Mouse (Mus musculus) testis, adult 2 months (tissue): ENCODE data around the gene Kif6. TPM values are rescaled to one million over a fixed set of nuclear protein-coding genes. Genes with fewer than 3 reads are reported as not detected.

Experiments used
- H3K27ac ChIP-seq: fragments of 200-500 bp; 2 replicates; pipeline ENCODE4 v1.5.1; 2012; ENCODE audit warnings: low read depth, low read length; ENCODE audit not compliant: control insufficient read depth, insufficient read depth
- H3K27me3 ChIP-seq: fragments of 200-500 bp; 2 replicates; pipeline ENCODE4 v1.6.1; 2012; ENCODE audit warnings: mild to moderate bottlenecking, low read length, moderate library complexity; ENCODE audit not compliant: control insufficient read depth, insufficient read depth
- H3K36me3 ChIP-seq: fragments of 200-500 bp; 2 replicates; pipeline ENCODE4 v1.6.1; 2012; ENCODE audit warnings: mild to moderate bottlenecking, low read length; ENCODE audit not compliant: control insufficient read depth, insufficient read depth
- H3K4me1 ChIP-seq: fragments of 200-500 bp; 2 replicates; pipeline ENCODE4 v1.6.1; 2012; ENCODE audit warnings: low read length; ENCODE audit not compliant: control insufficient read depth, insufficient read depth
- H3K4me3 ChIP-seq: fragments of 200-500 bp; 2 replicates; pipeline ENCODE4 v1.5.1; 2012; ENCODE audit warnings: low read depth, mild to moderate bottlenecking, low read length, moderate library complexity, mixed read lengths; ENCODE audit not compliant: control insufficient read depth
- CTCF ChIP-seq: fragments of 200-500 bp; IDR thresholded peaks from 2 replicates; pipeline ENCODE4 v1.5.1; 2012; ENCODE audit warnings: low read depth, mild to moderate bottlenecking, inconsistent platforms, low read length, moderate library complexity; ENCODE audit not compliant: control insufficient read depth, insufficient read depth, insufficient replicate concordance
- POLR2A ChIP-seq: fragments of 200-500 bp; IDR thresholded peaks from 2 replicates; pipeline ENCODE4 v1.6.1; 2012; ENCODE audit warnings: low read depth, mild to moderate bottlenecking, inconsistent platforms, low read length, moderate library complexity; ENCODE audit not compliant: control insufficient read depth
- polyA plus RNA-seq: library from polyadenylated mRNA; depleted of rRNA; stranded (reverse); fragments of >200 nt; gene quantifications from 2 replicates; pipeline ENCODE4 v1.2.3, GENCODE M21; 2012

Kif6 gene
- polyA plus RNA-seq, 1 experiment: 5.8 TPM

DNA sequence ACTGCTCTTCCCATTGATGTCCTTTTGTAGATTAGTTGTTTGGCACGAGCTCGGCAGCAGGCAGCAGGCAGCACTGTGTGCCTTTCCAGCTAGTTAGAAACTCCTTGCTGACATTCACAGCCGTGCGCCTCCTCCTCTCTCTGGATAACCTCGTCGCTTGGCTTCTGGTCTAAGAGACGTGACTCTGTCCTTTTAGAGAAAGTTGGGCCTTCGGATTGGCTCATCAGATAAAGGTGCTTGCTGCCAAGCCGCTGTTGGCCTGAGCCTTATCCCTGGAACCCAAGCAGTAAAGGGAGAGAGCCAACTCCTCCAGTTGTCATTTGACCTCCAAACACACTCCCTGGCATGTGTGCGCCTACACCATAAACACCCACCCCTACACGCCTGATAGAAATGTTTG, 123.4 kb downstream of the Kif6 start:
- Histone ChIP-seq H3K27ac (no peak overlapping the region), H3K4me3 (no peak overlapping the region), H3K27me3 (no peaks in the 10 kb centered on the region), H3K36me3 (no peaks in the 10 kb centered on the region), H3K4me1 (peaks cover 6% of the 10 kb centered on the region)
- TF ChIP-seq POLR2A (no peak), CTCF (no peak)

DNA sequence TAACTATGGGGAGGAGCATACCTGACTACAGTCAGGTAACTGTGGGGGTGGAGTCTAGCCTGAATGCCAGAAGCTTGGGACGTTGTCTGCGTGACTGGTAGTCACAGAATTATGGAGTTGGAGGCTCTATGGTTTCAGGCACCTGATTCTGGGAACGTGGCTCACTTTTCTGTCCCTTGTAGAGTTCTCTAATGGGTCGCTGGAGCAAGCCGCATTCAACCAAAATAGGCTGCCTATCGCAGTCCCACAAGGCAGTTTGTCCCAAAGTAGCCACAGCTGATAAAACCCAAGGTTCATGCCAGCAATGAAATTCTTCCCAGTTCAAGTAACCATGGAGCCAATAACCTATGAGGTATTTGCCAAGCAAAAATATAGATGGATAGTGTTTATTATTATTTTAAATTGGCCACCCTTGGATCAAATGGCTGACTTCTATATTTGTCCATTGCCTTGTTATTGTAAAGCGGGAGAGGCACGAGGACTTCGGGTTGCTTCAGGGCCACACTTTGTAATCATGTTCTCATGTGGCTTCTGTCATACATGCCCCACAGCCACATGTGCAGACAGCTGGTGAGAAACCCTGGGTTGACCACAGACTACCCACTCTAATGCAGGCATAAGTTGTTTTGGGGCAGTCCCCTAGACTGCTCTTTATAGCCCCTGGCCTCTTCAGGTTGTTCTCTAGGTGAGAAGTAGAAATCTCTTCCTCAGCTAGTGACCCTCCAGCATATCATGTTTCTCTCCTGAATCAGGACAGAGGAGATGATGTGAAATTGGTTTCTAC, 125.2 kb downstream of the Kif6 start:
- Histone ChIP-seq H3K27ac (no peak overlapping the region), H3K4me3 (no peak overlapping the region), H3K27me3 (no peaks in the 10 kb centered on the region), H3K4me1 (peaks cover 6% of the 10 kb centered on the region), H3K36me3 (no peaks in the 10 kb centered on the region)
- TF ChIP-seq POLR2A (no peak), CTCF (no peak)

DNA sequence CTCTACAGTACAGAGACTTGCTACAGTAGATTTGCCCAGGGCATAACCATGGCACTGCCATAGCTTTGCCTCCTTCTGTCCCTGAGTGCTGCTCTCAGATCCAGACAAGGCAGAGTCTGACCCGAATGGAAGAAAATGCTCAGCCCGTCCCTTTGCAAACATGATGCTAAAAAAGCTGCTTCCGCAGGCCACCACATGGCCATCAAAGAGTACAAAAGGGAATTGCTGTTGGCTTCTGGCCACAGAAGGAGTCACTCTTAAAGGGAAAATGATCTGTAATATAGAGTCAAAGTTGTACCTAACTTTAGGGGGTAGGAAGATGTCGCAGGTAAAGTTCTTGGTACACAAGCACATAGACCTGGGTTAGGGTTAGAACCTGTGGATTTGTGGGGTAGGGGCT, 126.2 kb downstream of the Kif6 start:
- Histone ChIP-seq H3K4me3 (no peak overlapping the region), H3K27ac (no peak overlapping the region), H3K4me1 (peaks cover 6% of the 10 kb centered on the region), H3K27me3 (no peaks in the 10 kb centered on the region), H3K36me3 (no peaks in the 10 kb centered on the region)
- TF ChIP-seq POLR2A (no peak), CTCF (no peak)

DNA sequence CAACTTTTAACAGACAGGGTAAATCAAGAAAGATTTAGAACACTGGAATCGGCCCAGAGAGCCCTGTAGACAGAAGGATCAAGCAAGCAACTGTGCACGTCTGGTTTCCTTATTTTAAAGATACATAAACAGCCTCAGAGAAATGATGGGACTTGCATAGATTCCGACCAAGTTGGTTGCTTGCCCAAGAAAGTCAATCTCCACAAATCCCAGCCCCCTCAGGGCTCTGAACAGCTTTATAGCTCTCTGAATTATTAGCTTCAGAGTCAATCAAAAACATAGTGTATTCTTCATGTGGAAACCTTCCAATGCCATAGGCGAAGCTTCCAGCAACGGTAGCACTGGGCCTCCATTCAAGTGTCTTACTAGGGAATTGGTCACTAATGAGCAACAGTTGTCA, 127.0 kb downstream of the Kif6 start:
- Histone ChIP-seq H3K4me3 (no peak overlapping the region), H3K27me3 (no peaks in the 10 kb centered on the region), H3K36me3 (no peaks in the 10 kb centered on the region), H3K4me1 (peaks cover 6% of the 10 kb centered on the region), H3K27ac (no peak overlapping the region)
- TF ChIP-seq CTCF (no peak), POLR2A (no peak)

DNA sequence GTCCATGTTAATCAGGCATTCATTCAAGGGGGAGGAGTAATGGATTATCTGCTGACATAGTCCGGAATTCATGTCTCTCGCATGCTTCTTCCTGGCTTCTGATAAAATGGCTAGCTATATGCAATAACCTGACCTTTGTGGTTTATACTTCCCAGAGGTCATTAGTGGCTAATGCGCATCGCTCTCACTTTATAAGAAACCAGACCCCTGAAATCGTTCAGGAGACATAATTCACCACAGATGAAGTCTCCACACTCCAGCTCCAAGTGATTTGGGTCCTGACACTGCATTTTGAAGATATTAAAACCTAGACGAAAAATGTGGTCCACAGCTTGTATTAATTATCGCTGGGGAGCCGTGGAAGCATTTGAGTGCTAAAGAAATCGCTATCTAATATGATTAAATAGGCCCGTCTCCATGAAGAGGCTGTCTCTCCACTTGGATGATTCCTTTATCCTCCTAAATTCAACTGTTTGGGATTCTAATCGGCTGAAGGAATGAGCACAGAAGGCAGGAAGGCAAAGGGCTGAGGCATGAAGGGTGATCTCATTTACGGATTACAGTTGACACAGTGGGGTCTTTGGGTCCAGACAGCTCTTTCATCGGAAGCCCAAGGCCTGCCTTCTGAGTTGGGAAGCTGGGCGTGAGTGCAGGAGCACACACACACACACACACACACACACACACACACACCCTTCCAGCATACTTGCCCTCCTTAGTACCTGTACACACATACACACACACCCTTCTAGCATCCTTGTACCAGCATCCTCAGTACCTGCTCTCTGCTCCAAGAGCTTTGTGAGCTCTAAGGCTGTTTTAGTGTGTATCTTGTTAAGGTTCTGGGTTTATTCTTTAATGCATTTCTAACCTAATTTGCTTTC, 128.9 kb downstream of the Kif6 start:
- Histone ChIP-seq H3K27ac (no peak overlapping the region), H3K4me3 (no peak overlapping the region)

DNA sequence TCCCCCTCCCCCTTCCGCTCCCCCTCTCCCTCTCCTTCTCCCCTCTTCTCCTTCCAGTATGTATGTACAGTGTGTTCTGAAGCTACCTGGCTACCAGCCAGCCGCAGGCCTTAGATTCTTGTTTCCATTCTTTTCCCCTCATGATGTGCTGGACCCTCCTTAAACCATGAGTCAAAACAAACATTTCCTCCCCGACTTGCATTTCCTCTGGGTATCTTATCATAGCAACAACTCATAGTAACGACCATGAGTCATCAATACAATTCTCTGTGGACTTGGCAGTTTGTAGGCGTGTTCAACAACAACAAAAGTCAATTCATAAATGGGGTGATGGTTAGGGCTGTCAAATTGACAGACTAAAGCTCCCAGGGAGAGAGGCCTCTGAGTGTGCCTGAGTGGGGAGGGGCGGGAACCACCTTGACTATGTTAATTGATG, 136.0 kb downstream of the Kif6 start:
- Histone ChIP-seq H3K27ac (no peak overlapping the region), H3K27me3 (no peaks in the 10 kb centered on the region), H3K4me1 (no peaks in the 10 kb centered on the region), H3K36me3 (no peaks in the 10 kb centered on the region; the same call in 1 of the 2 replicates), H3K4me3 (no peak overlapping the region)
- TF ChIP-seq CTCF (no peak), POLR2A (no peak)

More for the DNA sequence above, 128.9 kb downstream of the Kif6 start:
- no peak for TF ChIP-seq CTCF
- no peak for TF ChIP-seq POLR2A
- peaks cover 6% of the 10 kb centered on the region for H3K4me1 ChIP-seq
- H3K36me3 ChIP-seq: no peaks in the 10 kb centered on the region
- H3K27me3 ChIP-seq: no peaks in the 10 kb centered on the region

DNA sequence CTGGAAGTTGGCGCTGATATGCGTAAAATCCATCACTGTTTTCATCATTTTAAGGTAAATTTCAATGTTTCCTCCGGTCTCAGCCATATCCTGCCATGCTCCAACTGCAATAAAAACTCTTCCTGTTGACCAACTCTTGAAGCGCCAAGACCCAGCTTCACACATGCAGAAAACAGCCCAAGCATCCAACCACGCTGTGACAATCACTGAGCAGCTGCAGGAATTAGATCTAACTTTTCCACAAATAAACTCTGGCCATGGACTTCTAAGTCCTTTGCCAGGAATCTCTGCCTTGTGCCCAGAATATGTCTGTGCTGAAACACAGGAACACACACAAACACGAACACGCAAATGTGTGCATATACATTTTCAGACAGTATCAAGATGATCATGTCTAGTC, 138.9 kb downstream of the Kif6 start:
- H3K4me1 ChIP-seq: no peaks in the 10 kb centered on the region
- H3K27me3 ChIP-seq: no peaks in the 10 kb centered on the region
- no peak overlapping the region for H3K27ac ChIP-seq
- no peak for TF ChIP-seq CTCF
- no peak for TF ChIP-seq POLR2A
- H3K36me3 ChIP-seq: no peaks in the 10 kb centered on the region; the same call in 1 of the 2 replicates
- no peak overlapping the region for H3K4me3 ChIP-seq
